Mouse (Mus musculus): Measurements from ENCODE around the gene Rbmx. TPM values are rescaled to one million over a fixed set of nuclear protein-coding genes. Genes with fewer than 3 reads are reported as not detected.

The Rbmx gene
- polyA plus RNA-seq (2012; rRNA removed; ENCODE audit: low replicate concordance), result 7.3 and 17.4 TPM in 2 replicates

DNA sequence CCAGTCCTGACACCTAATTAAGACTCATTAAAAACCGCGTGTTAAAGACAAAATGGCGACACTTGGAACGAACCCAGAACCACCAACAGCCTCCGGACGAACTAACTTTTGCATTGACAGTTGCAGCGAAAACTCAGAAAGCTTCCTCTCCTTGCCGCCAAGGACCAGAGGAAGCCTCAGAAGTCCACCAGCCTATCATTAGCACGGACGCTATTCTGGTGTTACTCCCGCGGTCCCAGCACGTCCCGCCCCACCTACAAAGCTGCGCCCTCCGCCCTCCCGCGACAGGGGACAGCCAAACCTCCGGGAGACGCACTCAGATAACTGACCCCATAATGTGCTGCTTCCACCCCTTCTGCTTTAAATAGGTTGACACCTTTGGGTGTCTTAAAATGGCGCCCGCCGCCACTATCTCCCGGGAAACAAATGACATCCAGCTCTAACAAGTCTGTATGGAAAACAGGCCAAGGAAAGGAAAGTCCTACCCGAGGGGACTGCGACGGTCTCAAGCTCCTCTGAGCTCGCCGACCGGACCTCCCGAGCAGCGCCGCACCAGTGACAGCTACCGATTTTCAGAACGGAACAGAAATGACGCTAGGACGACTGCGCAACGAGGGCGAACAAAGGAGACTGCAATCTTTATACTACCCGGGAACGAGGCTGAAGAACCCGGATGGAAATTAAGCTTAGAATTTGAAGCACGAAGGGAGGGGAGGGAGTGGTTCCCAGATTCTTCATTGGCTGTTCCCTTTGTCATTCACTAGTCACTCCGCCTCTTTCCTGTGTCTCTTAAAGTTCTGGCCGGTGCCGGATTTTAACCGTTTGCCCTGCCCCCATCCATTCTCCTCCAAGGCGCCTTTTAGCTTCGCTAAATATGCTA is at the start of gene Rbmx:
Gene Rbmx (minus strand): TSS at position 670 of the 880 bp plus-strand sequence.

DNA sequence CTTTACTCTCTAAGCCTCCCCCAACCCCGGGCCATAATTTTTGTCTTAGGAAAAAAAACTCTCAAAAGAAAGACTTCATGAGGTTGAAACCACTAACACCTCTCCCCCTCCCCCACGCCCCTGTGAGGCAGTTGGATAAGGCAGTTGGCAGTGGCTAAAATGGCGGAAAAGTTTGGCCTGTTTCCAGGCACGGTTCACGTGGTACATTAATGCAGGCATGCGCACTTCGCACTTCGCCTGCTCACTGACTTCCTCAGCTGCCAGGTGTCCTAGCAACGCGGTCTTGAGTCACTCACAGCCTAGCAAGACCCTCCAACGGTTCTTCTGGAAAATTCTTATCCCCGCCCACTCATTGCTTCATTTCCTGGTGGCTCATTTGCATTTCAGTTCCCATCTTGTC is 15.9 kb upstream of the Rbmx start, which contains the start of gene Gm364:
Gene Gm364 (plus strand): TSS at position 386 of the 400 bp plus-strand sequence.

DNA sequence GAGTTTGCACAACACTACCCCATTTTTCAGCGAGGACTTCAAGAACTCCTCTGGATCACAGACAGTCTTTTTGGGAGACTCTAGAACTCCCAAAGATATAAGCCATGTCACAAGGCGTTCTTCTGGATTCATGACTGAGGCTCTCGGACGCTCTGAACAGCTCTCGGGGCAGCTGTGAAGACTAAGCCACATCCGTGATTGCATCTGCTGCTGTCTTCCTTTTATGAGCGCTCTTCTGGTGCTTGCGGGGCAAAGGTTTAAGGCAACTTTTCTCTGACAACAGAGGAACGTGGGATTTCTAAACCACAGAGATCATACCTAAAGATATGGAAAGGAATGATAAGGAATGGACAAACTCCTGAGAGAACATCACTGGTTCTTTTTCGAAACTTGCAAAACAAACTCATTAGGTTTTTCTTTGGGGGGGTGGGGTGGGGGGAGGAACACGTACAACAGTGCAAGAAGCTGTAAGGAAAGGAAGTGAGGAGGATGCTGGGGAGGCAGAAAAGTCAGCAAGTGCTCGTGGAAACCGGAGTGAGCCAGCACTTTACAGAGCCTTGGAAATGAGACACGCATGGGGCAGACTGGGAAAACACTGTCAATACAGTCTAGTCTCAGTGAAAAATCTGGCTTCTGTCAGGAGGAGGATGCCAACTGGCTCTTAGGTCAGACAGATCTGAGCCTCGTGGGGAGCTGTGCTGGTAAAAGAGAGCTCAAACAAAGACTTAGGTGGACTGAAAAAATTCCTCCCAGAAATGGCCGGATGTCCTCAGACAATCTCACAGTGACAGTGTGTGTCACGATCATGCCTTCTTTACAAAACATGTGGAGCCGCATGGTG is 54.2 kb downstream of the Rbmx start, which contains the start of gene Arhgef6:
Gene Arhgef6 (minus strand): TSS at position 359 of the 841 bp plus-strand sequence.

Other genes starting within 250 kb of the Rbmx start
- 1.9 and 2.7 TPM in 2 replicates for gene Cd40lg, start 180.9 kb downstream of the Rbmx start, polyA plus RNA-seq (2012; rRNA removed; ENCODE audit: low replicate concordance)
- 27.9 and 61.7 TPM in 2 replicates for gene Arhgef6, start 54.3 kb downstream of the Rbmx start, polyA plus RNA-seq (2012; rRNA removed; ENCODE audit: low replicate concordance)
- not detected in 2 replicates for gene Gm364, start 16.1 kb upstream of the Rbmx start, polyA plus RNA-seq (2012; rRNA removed; ENCODE audit: low replicate concordance)
- gene Gpr101, start 110.7 kb upstream of the Rbmx start, polyA plus RNA-seq (2012; rRNA removed; ENCODE audit: low replicate concordance), result not detected in 2 replicates